Mouse (Mus musculus) liver, embryonic 11.5 days (tissue): ENCODE results near the gene Ptprg. TPM values are rescaled to one million over a fixed set of nuclear protein-coding genes. Genes with fewer than 3 reads are reported as not detected.

Experiments used
- ATAC-seq: fragments of 200-750 bp; cut with Nextera tagmentation; replicated peaks from 2 replicates; pipeline ENCODE4 v1.8.0; 2017; ENCODE audit warnings: moderate number of reproducible peaks, mild to moderate bottlenecking, moderate TSS enrichment, moderate library complexity; ENCODE audit not compliant: low FRiP score
- DNase-seq: peaks from one replicate; pipeline ENCODE4 v3.0.0-alpha.2; 2017; ENCODE audit warnings: low spot score
- H3K27ac ChIP-seq: fragments of 300-500 bp; sonication (generic); 2 replicates; pipeline ENCODE4 v1.5.1; 2014; ENCODE audit warnings: mild to moderate bottlenecking, low read depth, low read length, control low read depth
- H3K27me3 ChIP-seq: fragments of 300-500 bp; sonication (generic); replicated peaks from 2 replicates; pipeline ENCODE4 v1.6.1; 2014; ENCODE audit warnings: low read length, mixed read lengths; ENCODE audit not compliant: control insufficient read depth, insufficient read depth
- H3K36me3 ChIP-seq: fragments of 300-500 bp; sonication (generic); 2 replicates; pipeline ENCODE4 v1.6.1; 2014; ENCODE audit warnings: mild to moderate bottlenecking, low read length, moderate library complexity, mixed read lengths; ENCODE audit not compliant: control insufficient read depth, insufficient read depth
- H3K4me1 ChIP-seq: fragments of 300-500 bp; sonication (generic); replicated peaks from 2 replicates; pipeline ENCODE4 v1.6.1; 2014; ENCODE audit warnings: low read length, mixed read lengths; ENCODE audit not compliant: control insufficient read depth, insufficient read depth
- H3K4me2 ChIP-seq: fragments of 300-500 bp; sonication (generic); 2 replicates; pipeline ENCODE4 v1.6.1; 2014; ENCODE audit warnings: mild to moderate bottlenecking, control low read depth, moderate library complexity
- H3K4me3 ChIP-seq: fragments of 300-500 bp; sonication (generic); 2 replicates; pipeline ENCODE4 v1.5.1; 2014; ENCODE audit warnings: low read depth, low read length, control low read depth
- H3K9ac ChIP-seq: fragments of 300-500 bp; sonication (generic); 2 replicates; pipeline ENCODE4 v1.6.1; 2014; ENCODE audit warnings: low read depth, low read length, control low read depth
- H3K9me3 ChIP-seq: fragments of 300-500 bp; sonication (generic); 2 replicates; pipeline ENCODE4 v1.6.1; 2016; ENCODE audit warnings: low read length, inconsistent platforms, mixed read lengths; ENCODE audit not compliant: control insufficient read depth
- WGBS: fragments of 180-500 bp; shearing (Covaris S2); extraction: QIAGEN DNeasy Blood & Tissue Kit; methylation state at CpG from one replicate; pipeline ENCODE4 v1.1.7; 2014; 5-methylcytosine and 5-hydroxymethylcytosine counted together
- polyA plus RNA-seq: library from polyadenylated mRNA; unstranded; fragments of >200 nt; fragmentation: Nextera tagmentation; extraction: Ambion mirVana; gene quantifications from 2 replicates; pipeline ENCODE4 v1.2.1, GENCODE M21; 2014

The Ptprg gene
- polyA plus RNA-seq, 1 experiment from 2014 or later, result 8.6 TPM

GRCm38 (mm10) chr14:11573710-11574109 is 20.4 kb downstream of the Ptprg start:
- H3K9ac ChIP-seq, result no peak overlapping the region
- H3K4me1 ChIP-seq, result peaks cover 3% of the 10 kb centered on the region
- no peak overlapping the region for H3K4me2 ChIP-seq
- H3K4me3 ChIP-seq, result no peak overlapping the region
- no peak for DNase-seq
- no peak overlapping the region for H3K27ac ChIP-seq
- no peak for ATAC-seq
- H3K9me3 ChIP-seq, result no peaks in the 10 kb centered on the region
- no peaks in the 10 kb centered on the region for H3K36me3 ChIP-seq
- H3K27me3 ChIP-seq, result no peaks in the 10 kb centered on the region
- WGBS, result 67% methylated on average over 5 of the region's 5 CpGs

GRCm38 (mm10) chr14:11577276-11577909 is 24.1 kb downstream of the Ptprg start:
- H3K27ac ChIP-seq, result no peak overlapping the region
- no peaks in the 10 kb centered on the region for H3K36me3 ChIP-seq
- no peaks in the 10 kb centered on the region; the same call in none of the 2 replicates for H3K4me1 ChIP-seq
- no peak overlapping the region for H3K4me3 ChIP-seq
- 34% methylated on average over 9 of the region's 9 CpGs for WGBS
- no peak for ATAC-seq
- no peak overlapping the region for H3K4me2 ChIP-seq
- H3K9me3 ChIP-seq, result no peaks in the 10 kb centered on the region
- DNase-seq, result no peak
- H3K27me3 ChIP-seq, result no peaks in the 10 kb centered on the region
- H3K9ac ChIP-seq, result no peak overlapping the region

- ATAC-seq, result no peak
- DNase-seq, result no peak
- H3K27ac ChIP-seq, result no peak overlapping the region
- WGBS, result 76% methylated on average over 8 of the region's 8 CpGs
- no peaks in the 10 kb centered on the region for H3K9me3 ChIP-seq
- no peaks in the 10 kb centered on the region for H3K27me3 ChIP-seq
- H3K4me1 ChIP-seq, result no peaks in the 10 kb centered on the region; the same call in 1 of the 2 replicates
- no peak overlapping the region for H3K9ac ChIP-seq
- H3K36me3 ChIP-seq, result no peaks in the 10 kb centered on the region
- no peak overlapping the region for H3K4me2 ChIP-seq
- H3K4me3 ChIP-seq, result no peak overlapping the region
These were observed 24.6 kb downstream of the Ptprg start for GRCm38 (mm10) chr14:11577910-11578309.

- Histone ChIP-seq H3K36me3 (no peaks in the 10 kb centered on the region), H3K4me3 (no peak overlapping the region), H3K9ac (no peak overlapping the region), H3K27me3 (no peaks in the 10 kb centered on the region), H3K27ac (no peak overlapping the region), H3K9me3 (no peaks in the 10 kb centered on the region), H3K4me2 (no peak overlapping the region), H3K4me1 (no peaks in the 10 kb centered on the region; the same call in 1 of the 2 replicates)
- 42% methylated on average over 6 of the region's 6 CpGs for WGBS
- DNase-seq, result no peak
- no peak for ATAC-seq
These were observed 25.2 kb downstream of the Ptprg start for GRCm38 (mm10) chr14:11578492-11578967.

- Histone ChIP-seq H3K9ac (no peak overlapping the region), H3K9me3 (no peaks in the 10 kb centered on the region), H3K27me3 (no peaks in the 10 kb centered on the region), H3K36me3 (no peaks in the 10 kb centered on the region), H3K4me1 (no peaks in the 10 kb centered on the region; the same call in 1 of the 2 replicates), H3K27ac (no peak overlapping the region), H3K4me3 (no peak overlapping the region), H3K4me2 (no peak overlapping the region)
- no peak for ATAC-seq
- no peak for DNase-seq
- WGBS, result 66% methylated on average over 1 of the region's 1 CpGs
These were observed 26.6 kb downstream of the Ptprg start for GRCm38 (mm10) chr14:11579950-11580349.

GRCm38 (mm10) chr14:11584263-11584662 is 30.9 kb downstream of the Ptprg start:
- H3K9me3 ChIP-seq, result no peaks in the 10 kb centered on the region
- H3K9ac ChIP-seq, result no peak overlapping the region
- DNase-seq (no peak), ATAC-seq (no peak)
- H3K27ac ChIP-seq, result no peak overlapping the region
- 84% methylated on average over 6 of the region's 6 CpGs for WGBS
- H3K27me3 ChIP-seq, result no peaks in the 10 kb centered on the region
- H3K4me3 ChIP-seq, result no peak overlapping the region
- no peak overlapping the region for H3K4me2 ChIP-seq
- no peaks in the 10 kb centered on the region for H3K36me3 ChIP-seq
- H3K4me1 ChIP-seq, result no peaks in the 10 kb centered on the region

GRCm38 (mm10) chr14:11584929-11585633 is 31.7 kb downstream of the Ptprg start:
- H3K9ac ChIP-seq, result no peak overlapping the region
- 55% methylated on average over 5 of the region's 5 CpGs for WGBS
- H3K4me2 ChIP-seq, result no peak overlapping the region
- no peak overlapping the region for H3K4me3 ChIP-seq
- no peaks in the 10 kb centered on the region for H3K9me3 ChIP-seq
- H3K4me1 ChIP-seq, result no peaks in the 10 kb centered on the region
- DNase-seq (no peak), ATAC-seq (no peak)
- no peaks in the 10 kb centered on the region for H3K27me3 ChIP-seq
- no peaks in the 10 kb centered on the region for H3K36me3 ChIP-seq
- no peak overlapping the region for H3K27ac ChIP-seq

- no peak for ATAC-seq
- 69% methylated on average over 8 of the region's 8 CpGs for WGBS
- H3K4me3 ChIP-seq, result no peak overlapping the region
These were observed 37.1 kb downstream of the Ptprg start for GRCm38 (mm10) chr14:11590387-11590786.

GRCm38 (mm10) chr14:11592650-11593049 is 39.3 kb downstream of the Ptprg start:
- DNase-seq (no peak), ATAC-seq (no peak)
- Histone ChIP-seq H3K27ac (no peak overlapping the region), H3K9ac (no peak overlapping the region), H3K36me3 (no peaks in the 10 kb centered on the region), H3K4me3 (no peak overlapping the region), H3K4me1 (no peaks in the 10 kb centered on the region; the same call in 1 of the 2 replicates), H3K9me3 (no peaks in the 10 kb centered on the region), H3K4me2 (no peak overlapping the region), H3K27me3 (no peaks in the 10 kb centered on the region)
- 71% methylated on average over 2 of the region's 2 CpGs for WGBS

More at GRCm38 (mm10) chr14:11590387-11590786, 37.1 kb downstream of the Ptprg start:
- H3K36me3 ChIP-seq, result no peaks in the 10 kb centered on the region
- H3K4me2 ChIP-seq, result no peak overlapping the region
- DNase-seq, result no peak
- H3K9ac ChIP-seq, result no peak overlapping the region
- no peaks in the 10 kb centered on the region for H3K27me3 ChIP-seq
- no peak overlapping the region for H3K27ac ChIP-seq
- H3K9me3 ChIP-seq, result no peaks in the 10 kb centered on the region
- H3K4me1 ChIP-seq, result no peaks in the 10 kb centered on the region; the same call in 1 of the 2 replicates
